Mouse (Mus musculus): Measurements from ENCODE around the gene Bcas1. TPM values are rescaled to one million over a fixed set of nuclear protein-coding genes. Genes with fewer than 3 reads are reported as not detected.

The Bcas1 gene
- polyA plus RNA-seq, 1 experiment: 0.11 TPM

GRCm38 (mm10) chr2:170344502-170345409 lies 82.9 kb downstream of the Bcas1 start:
- no peak for TF ChIP-seq CTCF (IDR thresholded peaks at IDR 0.05; ENCODE audit: extremely low read depth, insufficient read depth, insufficient read length, insufficient replicate concordance)
- TF ChIP-seq POLR2A (IDR thresholded peaks at IDR 0.05; ENCODE audit: low read depth, low read length): no peak
- Histone ChIP-seq H3K4me1 (ENCODE audit: control insufficient read depth, insufficient read depth, insufficient read length) (peaks cover 20% of the 10 kb centered on the region; the same call in 1 of the 2 replicates), H3K4me3 (ENCODE audit: extremely low read depth, insufficient read depth, insufficient read length) (peak overlapping the region; percentile 29; the same call in 1 of the 2 replicates), H3K27ac (ENCODE audit: insufficient read depth, low read length) (peak overlapping the region; percentile 61), H3K36me3 (ENCODE audit: control insufficient read depth, insufficient read depth, low read length) (no peaks in the 10 kb centered on the region), H3K27me3 (ENCODE audit: control insufficient read depth, insufficient read depth, low read length) (no peaks in the 10 kb centered on the region)
- WGBS: 11% methylated on average over 18 of the region's 18 CpGs
- DNase-seq (ENCODE audit: low read depth in 1 of 2, low spot score in 2 of 2): no peak

GRCm38 (mm10) chr2:170343819-170344317 lies 83.8 kb downstream of the Bcas1 start:
- no peak for DNase-seq (ENCODE audit: low read depth in 1 of 2, low spot score in 2 of 2)
- TF ChIP-seq POLR2A (IDR thresholded peaks at IDR 0.05; ENCODE audit: low read depth, low read length): no peak
- TF ChIP-seq CTCF (IDR thresholded peaks at IDR 0.05; ENCODE audit: extremely low read depth, insufficient read depth, insufficient read length, insufficient replicate concordance): no peak
- Histone ChIP-seq H3K27ac (ENCODE audit: insufficient read depth, low read length) (peak overlapping the region; percentile 40), H3K4me3 (ENCODE audit: extremely low read depth, insufficient read depth, insufficient read length) (no peak overlapping the region), H3K4me1 (ENCODE audit: control insufficient read depth, insufficient read depth, insufficient read length) (peaks cover 20% of the 10 kb centered on the region; the same call in 1 of the 2 replicates), H3K36me3 (ENCODE audit: control insufficient read depth, insufficient read depth, low read length) (no peaks in the 10 kb centered on the region), H3K27me3 (ENCODE audit: control insufficient read depth, insufficient read depth, low read length) (no peaks in the 10 kb centered on the region)
- 24% methylated on average over 10 of the region's 10 CpGs for WGBS

- no peak overlapping the region for H3K4me3 ChIP-seq (ENCODE audit: extremely low read depth, insufficient read depth, insufficient read length)
- 11% methylated on average over 17 of the region's 17 CpGs for WGBS
- peaks cover 17% of the 10 kb centered on the region; the same call in 1 of the 2 replicates for H3K4me1 ChIP-seq (ENCODE audit: control insufficient read depth, insufficient read depth, insufficient read length)
These were observed 84.4 kb downstream of the Bcas1 start for GRCm38 (mm10) chr2:170343133-170343818.

GRCm38 (mm10) chr2:170342312-170342830 lies 85.3 kb downstream of the Bcas1 start:
- Histone ChIP-seq H3K4me3 (ENCODE audit: extremely low read depth, insufficient read depth, insufficient read length) (no peak overlapping the region), H3K27ac (ENCODE audit: insufficient read depth, low read length) (no peak overlapping the region), H3K36me3 (ENCODE audit: control insufficient read depth, insufficient read depth, low read length) (no peaks in the 10 kb centered on the region), H3K27me3 (ENCODE audit: control insufficient read depth, insufficient read depth, low read length) (no peaks in the 10 kb centered on the region), H3K4me1 (ENCODE audit: control insufficient read depth, insufficient read depth, insufficient read length) (peaks cover 17% of the 10 kb centered on the region; the same call in 1 of the 2 replicates)
- WGBS: 89% methylated on average over 12 of the region's 12 CpGs
- no peak for DNase-seq (ENCODE audit: low read depth in 1 of 2, low spot score in 2 of 2)
- TF ChIP-seq CTCF (IDR thresholded peaks at IDR 0.05; ENCODE audit: extremely low read depth, insufficient read depth, insufficient read length, insufficient replicate concordance): no peak
- no peak for TF ChIP-seq POLR2A (IDR thresholded peaks at IDR 0.05; ENCODE audit: low read depth, low read length)

More at GRCm38 (mm10) chr2:170343133-170343818, 84.4 kb downstream of the Bcas1 start:
- TF ChIP-seq CTCF (IDR thresholded peaks at IDR 0.05; ENCODE audit: extremely low read depth, insufficient read depth, insufficient read length, insufficient replicate concordance): peak; percentile 64; the same call in 1 of the 2 replicates
- no peak for TF ChIP-seq POLR2A (IDR thresholded peaks at IDR 0.05; ENCODE audit: low read depth, low read length)
- peak overlapping the region; percentile 40 for H3K27ac ChIP-seq (ENCODE audit: insufficient read depth, low read length)
- no peaks in the 10 kb centered on the region for H3K27me3 ChIP-seq (ENCODE audit: control insufficient read depth, insufficient read depth, low read length)
- no peaks in the 10 kb centered on the region for H3K36me3 ChIP-seq (ENCODE audit: control insufficient read depth, insufficient read depth, low read length)
- DNase-seq (ENCODE audit: low read depth in 1 of 2, low spot score in 2 of 2): peak; percentile 50 to 72

GRCm38 (mm10) chr2:170341179-170341578 lies 86.5 kb downstream of the Bcas1 start:
- Histone ChIP-seq H3K4me1 (ENCODE audit: control insufficient read depth, insufficient read depth, insufficient read length) (peaks cover 17% of the 10 kb centered on the region; the same call in 1 of the 2 replicates), H3K4me3 (ENCODE audit: extremely low read depth, insufficient read depth, insufficient read length) (no peak overlapping the region), H3K36me3 (ENCODE audit: control insufficient read depth, insufficient read depth, low read length) (no peaks in the 10 kb centered on the region), H3K27me3 (ENCODE audit: control insufficient read depth, insufficient read depth, low read length) (no peaks in the 10 kb centered on the region), H3K27ac (ENCODE audit: insufficient read depth, low read length) (no peak overlapping the region)
- TF ChIP-seq POLR2A (IDR thresholded peaks at IDR 0.05; ENCODE audit: low read depth, low read length) (no peak), CTCF (IDR thresholded peaks at IDR 0.05; ENCODE audit: extremely low read depth, insufficient read depth, insufficient read length, insufficient replicate concordance) (no peak)
- DNase-seq (ENCODE audit: low read depth in 1 of 2, low spot score in 2 of 2): no peak
- WGBS: 85% methylated on average over 8 of the region's 8 CpGs

GRCm38 (mm10) chr2:170336266-170336760 lies 91.3 kb downstream of the Bcas1 start:
- Histone ChIP-seq H3K4me3 (ENCODE audit: extremely low read depth, insufficient read depth, insufficient read length) (no peak overlapping the region), H3K36me3 (ENCODE audit: control insufficient read depth, insufficient read depth, low read length) (no peaks in the 10 kb centered on the region), H3K27ac (ENCODE audit: insufficient read depth, low read length) (no peak overlapping the region), H3K27me3 (ENCODE audit: control insufficient read depth, insufficient read depth, low read length) (no peaks in the 10 kb centered on the region), H3K4me1 (ENCODE audit: control insufficient read depth, insufficient read depth, insufficient read length) (no peaks in the 10 kb centered on the region)
- TF ChIP-seq POLR2A (IDR thresholded peaks at IDR 0.05; ENCODE audit: low read depth, low read length): no peak
- no peak for TF ChIP-seq CTCF (IDR thresholded peaks at IDR 0.05; ENCODE audit: extremely low read depth, insufficient read depth, insufficient read length, insufficient replicate concordance)
- no peak for DNase-seq (ENCODE audit: low read depth in 1 of 2, low spot score in 2 of 2)
- WGBS: 22% methylated on average over 9 of the region's 9 CpGs
